Mouse (Mus musculus) gastrocnemius, postnatal 4 days (tissue): Measurements from ENCODE around the gene Foxk1. TPM values are rescaled to one million over a fixed set of nuclear protein-coding genes. Genes with fewer than 3 reads are reported as not detected.
A peak's percentile ranks its signal among the peaks of the same experiment; 100 is the strongest.

Experiments
- DNase-seq, 2 experiments: peaks; one replicate each; pipeline ENCODE4 v3.0.0; 2021 to 2022; ENCODE audit warnings: low spot score in 2 of 2, mixed read lengths in 2 of 2
- total RNA-seq, 2 experiments: library from RNA; stranded (reverse); gene quantifications; 2 replicates each; pipeline ENCODE4 v1.2.3; 2021

Foxk1 gene
- total RNA-seq, 2 experiments from 2014 or later: 26.6 to 27.9 TPM

DNA sequence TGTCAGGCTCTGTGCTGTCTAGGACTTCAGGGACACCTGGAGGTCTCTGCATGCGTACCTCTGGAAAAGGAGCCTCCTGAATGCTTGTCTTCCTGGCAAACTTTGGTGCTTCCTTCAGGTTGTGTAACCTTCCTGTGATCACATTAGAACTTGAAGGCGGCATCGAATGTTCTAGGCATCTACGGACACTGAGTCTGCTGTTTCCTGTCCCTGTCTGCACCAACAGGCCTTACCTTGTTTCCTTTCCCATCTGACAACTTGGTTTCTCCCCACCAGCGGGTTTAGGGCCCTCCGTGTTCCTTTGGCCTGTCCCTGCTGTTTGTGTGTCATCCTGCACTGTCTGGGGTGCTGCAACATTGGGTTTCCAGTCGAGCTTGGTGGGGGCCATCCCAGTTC, 40.7 kb downstream of the Foxk1 start:
- no peak for DNase-seq

GRCm38 (mm10) chr5:142443514-142443913, 42.2 kb downstream of the Foxk1 start:
- DNase-seq: no peak

- DNase-seq: no peak
Measured at GRCm38 (mm10) chr5:142443994-142444393, 42.7 kb downstream of the Foxk1 start.

GRCm38 (mm10) chr5:142444791-142445531, 43.7 kb downstream of the Foxk1 start:
- no peak for DNase-seq

GRCm38 (mm10) chr5:142445709-142446108, 44.4 kb downstream of the Foxk1 start:
- no peak for DNase-seq

- peak; percentile 86 to 89 for DNase-seq
Measured at GRCm38 (mm10) chr5:142448076-142448475, 46.8 kb downstream of the Foxk1 start.

DNA sequence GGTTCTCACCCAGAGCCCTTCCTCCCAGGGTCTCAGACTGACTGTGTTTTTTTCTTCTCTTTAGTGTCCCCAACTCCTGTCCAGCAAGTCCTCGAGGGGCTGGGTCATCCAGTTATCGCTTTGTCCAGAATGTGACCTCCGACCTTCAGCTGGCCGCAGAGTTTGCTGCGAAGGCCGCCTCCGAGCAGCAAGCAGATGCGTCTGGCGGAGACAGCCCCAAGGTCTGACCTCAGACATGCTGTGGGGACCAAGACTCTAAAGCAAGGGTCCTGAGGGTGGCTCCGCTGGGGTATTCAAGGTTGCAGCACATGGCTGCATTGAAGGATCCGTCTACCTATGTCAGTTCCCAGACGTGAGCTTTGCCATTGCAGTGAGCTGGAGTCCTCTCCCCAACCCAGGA, 47.3 kb downstream of the Foxk1 start:
- DNase-seq: no peak

DNA sequence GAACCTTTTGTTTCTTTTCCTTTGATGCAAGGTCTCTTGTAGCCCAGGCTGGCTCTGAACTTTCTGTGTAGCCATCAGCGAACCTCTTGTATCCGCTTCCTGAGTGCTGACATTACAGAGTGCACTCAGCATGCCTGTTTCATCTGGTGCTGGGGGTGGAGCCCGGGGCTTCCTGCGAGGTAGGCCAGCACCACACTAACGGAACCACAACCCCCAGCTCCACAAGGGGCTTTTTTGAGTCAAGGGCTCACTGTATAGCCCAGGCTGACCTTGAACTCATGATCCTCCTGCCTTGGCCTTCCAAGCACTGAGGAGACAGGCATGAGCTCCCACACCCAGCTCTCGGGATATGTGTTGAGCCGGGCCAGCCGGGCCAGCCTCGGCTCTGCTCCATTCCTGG, 49.5 kb downstream of the Foxk1 start:
- no peak for DNase-seq

DNA sequence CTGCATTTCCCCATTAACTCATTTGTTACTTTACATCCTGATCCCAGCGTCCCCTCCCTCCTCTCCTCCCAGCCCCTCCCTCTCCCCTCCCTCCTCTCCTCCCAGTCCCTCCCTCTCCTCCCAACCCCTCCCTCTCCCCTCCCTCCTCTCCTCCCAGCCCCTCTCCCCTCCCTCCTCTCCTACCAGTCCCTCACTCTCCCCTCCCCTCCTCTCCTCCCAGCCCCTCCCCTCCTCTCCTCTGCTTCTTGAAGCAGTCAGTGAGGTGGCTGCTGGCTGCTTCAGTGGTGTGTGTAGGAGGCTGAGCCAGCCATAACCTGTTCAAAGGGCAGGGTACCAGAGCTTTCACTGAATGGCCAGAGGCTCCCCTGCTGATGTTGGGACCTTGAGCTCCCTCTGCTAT, 50.5 kb downstream of the Foxk1 start:
- DNase-seq: no peak

GRCm38 (mm10) chr5:142453742-142454141, 52.4 kb downstream of the Foxk1 start:
- DNase-seq: no peak

DNA sequence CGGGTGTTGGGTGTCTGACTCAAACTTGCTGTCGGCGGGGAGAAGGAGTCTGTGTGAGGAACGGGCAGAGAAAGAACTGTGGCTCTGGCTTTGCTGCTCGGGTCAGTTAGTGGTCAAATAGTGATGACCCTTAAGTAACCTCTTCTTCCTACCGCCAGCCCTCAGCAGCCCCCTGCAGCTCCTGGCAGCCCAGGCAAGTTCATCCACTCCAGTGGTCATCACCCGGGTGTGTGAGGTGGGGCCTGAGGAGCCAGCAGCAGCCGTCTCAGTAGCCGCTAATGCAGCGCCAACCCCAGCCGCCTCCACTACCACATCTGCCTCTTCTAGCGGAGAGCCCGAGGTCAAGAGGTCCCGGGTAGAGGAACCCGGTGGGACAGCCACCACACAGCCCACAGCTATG, 55.0 kb downstream of the Foxk1 start:
- no peak for DNase-seq

GRCm38 (mm10) chr5:142457345-142457744, 56.0 kb downstream of the Foxk1 start:
- no peak for DNase-seq

DNA sequence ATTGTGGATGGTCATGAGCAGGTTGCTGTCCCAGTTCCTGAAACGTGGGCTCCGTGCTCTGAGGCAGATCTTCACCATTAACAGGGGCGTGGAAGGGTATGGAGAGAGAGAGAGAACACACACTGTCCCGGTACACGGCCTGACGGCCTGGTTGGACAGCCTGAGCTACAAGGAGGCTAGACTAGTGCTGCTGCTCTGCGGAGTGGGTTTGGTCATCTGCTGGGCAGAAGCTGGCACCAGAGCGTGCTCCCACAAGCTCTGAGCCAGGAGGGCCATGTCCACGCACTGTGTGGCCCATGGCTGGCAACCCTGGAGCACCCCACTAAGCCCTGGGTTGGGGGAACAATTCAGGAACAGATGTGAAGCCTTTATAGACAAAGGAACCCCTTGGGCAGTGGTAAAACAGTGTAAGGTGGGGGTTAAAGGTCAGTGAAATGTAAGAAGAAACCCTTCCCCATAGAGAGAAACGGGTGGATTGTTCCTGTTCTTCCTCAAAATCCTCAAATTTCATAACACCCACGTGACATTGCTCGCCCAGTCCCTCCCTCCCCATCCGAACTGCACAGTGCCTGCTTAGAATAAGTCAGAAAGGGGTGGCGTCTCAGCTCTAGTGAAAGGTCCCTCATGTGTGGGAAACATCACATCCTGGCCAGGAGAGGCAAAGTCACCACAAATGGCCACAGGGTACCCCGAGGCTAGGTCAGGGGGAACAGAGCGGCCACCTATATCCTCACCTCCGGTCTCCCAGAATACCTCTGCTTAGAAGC, 57.7 kb downstream of the Foxk1 start:
- no peak for DNase-seq

DNA sequence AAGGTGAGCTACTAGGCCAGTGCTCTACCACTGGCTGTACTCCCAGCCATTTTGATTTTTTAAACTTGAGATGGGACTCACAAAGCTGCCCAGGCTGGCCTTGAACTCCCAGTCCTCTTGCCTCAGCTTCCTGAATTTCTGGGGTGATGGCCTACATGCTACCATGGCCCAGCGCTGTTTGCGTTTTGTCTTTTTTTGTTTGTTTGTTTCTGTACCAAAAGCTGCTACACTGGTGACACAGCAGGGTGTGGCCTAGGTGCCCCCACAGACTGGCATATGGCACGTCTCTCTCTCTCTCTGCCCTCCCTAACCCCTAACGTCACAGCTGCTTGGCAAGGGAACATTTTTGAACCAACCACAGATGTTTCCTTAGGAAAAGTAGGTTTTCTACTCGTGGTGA, 58.5 kb downstream of the Foxk1 start:
- no peak for DNase-seq

DNA sequence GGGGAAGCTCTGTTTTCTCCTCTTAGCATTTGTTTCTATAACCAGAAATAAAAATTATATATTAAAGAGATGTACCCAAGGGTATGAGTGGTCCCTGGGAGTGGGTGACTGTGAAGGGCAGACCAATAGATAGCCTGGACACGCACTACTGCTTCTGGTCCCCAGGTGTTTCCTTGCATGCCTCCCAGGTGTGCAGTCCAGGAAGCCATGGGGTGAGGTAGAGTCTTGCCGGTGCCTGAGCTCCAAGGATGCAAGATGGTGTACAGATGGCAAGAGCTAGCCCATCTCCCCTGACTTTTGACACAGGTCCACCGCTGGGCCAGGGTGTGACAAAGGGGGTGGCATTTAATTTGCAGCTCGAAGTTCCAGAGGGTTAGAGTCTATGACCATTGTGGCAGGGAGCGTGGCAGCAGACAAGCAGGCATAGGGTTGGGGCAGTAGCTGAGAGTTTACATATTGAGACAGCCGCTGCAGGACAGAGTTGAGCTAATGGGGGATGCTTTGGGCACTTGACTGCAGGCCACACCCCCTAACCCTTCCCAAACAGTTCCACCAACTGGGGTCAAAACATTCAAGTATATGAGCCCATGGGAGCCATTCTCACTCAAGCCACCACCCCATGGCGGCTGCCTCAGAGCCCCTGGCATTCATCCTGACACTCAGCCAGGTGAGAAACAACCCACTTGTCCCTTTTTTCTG, 60.8 kb downstream of the Foxk1 start:
- no peak for DNase-seq

- no peak for DNase-seq
Measured at GRCm38 (mm10) chr5:142462641-142462948, 61.3 kb downstream of the Foxk1 start.

DNA sequence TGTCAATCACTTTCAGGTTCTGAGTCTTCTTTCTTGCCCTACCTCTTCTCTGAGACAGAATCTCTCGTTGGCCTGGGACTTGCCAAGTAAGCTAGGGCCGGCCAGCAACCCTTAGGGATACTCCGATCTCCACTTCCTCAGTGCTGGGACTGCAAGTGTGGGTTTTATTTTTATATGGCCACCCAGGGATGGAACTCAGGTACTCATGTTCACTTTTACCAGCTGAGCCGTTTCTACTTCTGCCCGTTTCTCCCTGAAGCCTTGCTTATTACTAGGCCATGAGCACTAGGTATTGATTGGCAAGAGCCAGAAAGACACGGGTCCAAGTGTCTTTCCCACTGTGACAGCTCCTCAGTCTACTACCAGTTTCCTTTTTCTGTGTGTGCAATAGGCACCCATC, 61.7 kb downstream of the Foxk1 start:
- DNase-seq: no peak

GRCm38 (mm10) chr5:142463461-142464454, 62.5 kb downstream of the Foxk1 start, which contains the start of gene Ap5z1:
Gene Ap5z1, plus strand, starts transcription at chr5:142463944.
- DNase-seq: peak; percentile 87 to 92

DNA sequence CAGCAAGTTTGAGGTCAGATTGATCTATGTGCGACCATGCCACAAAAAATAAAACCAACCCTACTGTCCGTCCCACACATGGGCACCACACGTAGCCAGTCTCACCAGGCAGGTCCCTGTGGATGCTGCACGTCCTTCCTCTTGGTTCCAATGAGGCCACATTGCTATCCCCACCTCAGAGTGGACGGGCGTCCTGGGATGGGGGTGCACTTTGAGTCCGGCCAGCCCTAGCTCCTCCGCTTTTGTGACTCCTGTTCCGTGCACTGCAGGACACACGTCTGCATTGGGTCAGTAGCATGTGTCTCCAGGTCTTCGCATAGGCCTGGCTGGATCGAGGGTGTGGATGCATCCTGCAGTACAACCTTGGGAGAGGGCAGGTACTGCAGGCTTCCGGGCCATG, 67.1 kb downstream of the Foxk1 start:
- no peak for DNase-seq

- no peak for DNase-seq
Measured at GRCm38 (mm10) chr5:142469796-142470195, 68.5 kb downstream of the Foxk1 start.

DNA sequence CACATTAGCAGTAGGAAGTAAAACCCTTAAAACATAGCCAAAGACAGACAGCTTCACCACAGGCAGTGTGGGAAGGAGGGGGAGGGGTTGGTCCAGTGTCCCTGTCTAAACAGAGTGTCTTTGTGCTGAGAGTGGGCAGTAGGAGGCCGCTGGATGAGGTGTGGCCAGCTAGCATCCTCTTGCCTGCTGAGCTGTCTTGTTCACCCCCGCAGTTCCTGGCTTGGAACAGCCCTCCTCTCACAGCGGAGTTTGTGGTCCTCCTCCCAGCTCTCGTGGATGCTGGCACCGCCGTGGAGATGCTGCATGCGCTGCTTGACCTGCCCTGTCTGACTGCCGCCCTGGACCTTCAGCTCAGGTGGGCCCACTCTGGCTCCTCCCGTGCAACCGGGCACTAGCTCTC, 72.4 kb downstream of the Foxk1 start:
- no peak for DNase-seq
